Mouse (Mus musculus): ENCODE data around the gene Hmga1. TPM values are rescaled to one million over a fixed set of nuclear protein-coding genes. Genes with fewer than 3 reads are reported as not detected.

Gene Hmga1
- polyA plus RNA-seq (2015; fragmentation: Nextera tagmentation; extraction: Ambion mirVana) = 113 and 126 TPM in 2 replicates

DNA sequence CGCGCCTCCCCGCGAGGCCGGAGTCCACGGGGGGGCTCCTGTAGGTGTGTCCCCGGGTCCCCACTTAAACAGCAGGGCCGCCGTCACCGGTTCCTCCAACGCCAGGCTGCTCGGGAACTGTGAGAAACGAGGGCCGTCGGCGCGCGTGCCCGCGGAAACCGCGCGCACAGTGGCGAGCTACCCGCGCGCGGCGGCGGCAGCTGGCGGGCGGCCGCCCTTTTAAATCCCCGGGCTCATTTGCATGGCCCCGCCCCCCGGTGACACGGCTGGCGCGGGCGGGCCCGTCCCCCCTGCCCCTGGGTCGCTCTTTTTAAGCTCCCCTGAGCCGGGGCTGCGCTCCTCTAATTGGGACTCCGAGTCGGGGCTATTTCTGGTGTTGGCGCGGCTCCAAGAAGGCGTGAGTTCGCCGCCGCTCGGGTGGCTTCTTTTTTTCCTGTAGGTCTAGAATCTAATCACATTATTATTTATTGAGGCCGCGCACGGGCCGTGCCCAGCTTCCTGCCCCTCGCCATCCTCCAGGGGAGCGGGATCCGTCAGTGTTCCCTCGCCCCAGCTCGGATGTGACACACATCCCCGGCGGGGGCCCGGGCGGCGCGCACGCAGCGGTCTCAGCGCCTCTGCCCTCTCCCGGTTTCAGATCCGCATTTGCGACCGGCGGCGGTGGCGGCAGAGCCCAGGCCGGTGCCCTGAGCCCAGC lies at the start of gene Hmga1:
Hmga1 (plus strand) TSS at position 183 of the 697 bp plus-strand sequence.
- peak within 1 kb of the TSS; percentile 85 for H3K4me2 ChIP-seq
- peak within 1 kb of the TSS; percentile 94 for H3K27ac ChIP-seq
- peak within 1 kb of the TSS; percentile 90 for H3K9ac ChIP-seq
- H3K27me3 ChIP-seq = peaks cover 18% of the 10 kb centered on the region
- H3K4me1 ChIP-seq (replicated peaks) = peaks cover 45% of the 10 kb centered on the region
- H3K36me3 ChIP-seq = peaks cover 8% of the 10 kb centered on the region
- under 1% methylated on average over 78 of the region's 79 CpGs for WGBS
- peak within 1 kb of the TSS; percentile 69 for H3K4me3 ChIP-seq
- H3K9me3 ChIP-seq = no peaks in the 10 kb centered on the region
- ATAC-seq (ENCODE audit: low FRiP score) = peak; percentile 66

DNA sequence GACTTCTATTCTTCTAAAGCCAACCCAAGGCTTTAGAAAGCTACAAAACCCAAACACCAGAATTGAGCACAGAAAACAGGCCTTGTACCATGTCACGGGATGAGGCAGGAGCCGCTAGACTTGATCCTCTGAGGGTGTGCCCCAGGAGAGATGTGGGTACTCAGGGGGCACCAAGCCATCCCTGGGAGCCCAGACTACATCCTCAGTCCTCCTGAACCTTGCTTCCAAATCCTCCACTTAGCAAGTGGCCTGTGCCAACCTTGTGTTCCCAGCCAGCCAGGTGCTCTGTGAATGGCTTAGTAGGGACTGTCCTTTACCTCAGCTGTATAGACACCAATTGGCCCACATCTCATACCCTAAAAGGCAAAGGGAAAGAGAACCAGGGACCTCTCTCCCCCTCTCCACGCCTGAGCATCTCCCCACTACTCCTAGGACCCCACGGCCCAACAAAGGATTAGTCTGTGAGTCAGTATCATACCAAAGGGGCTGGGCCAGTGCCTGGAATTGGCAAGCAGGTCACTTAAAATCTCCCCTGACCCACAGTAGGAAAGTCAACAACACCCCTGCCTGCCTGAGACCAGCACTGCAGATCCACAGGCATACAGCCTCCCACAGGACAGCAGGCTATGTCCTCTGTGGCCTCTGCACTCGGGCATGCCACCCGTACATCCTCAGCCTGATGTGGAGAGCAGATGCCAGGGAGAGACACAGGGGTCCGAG lies 49.3 kb upstream of the Hmga1 start:
- Histone ChIP-seq H3K36me3 (no peaks in the 10 kb centered on the region), H3K9me3 (no peaks in the 10 kb centered on the region), H3K27ac (no peak overlapping the region), H3K27me3 (peaks cover 51% of the 10 kb centered on the region), H3K4me3 (no peak overlapping the region), H3K4me2 (no peak overlapping the region), H3K9ac (no peak overlapping the region), H3K4me1 (replicated peaks) (peaks cover 89% of the 10 kb centered on the region)
- WGBS = 80% methylated on average over 7 of the region's 7 CpGs
- ATAC-seq (ENCODE audit: low FRiP score) = no peak

- no peak overlapping the region for H3K4me2 ChIP-seq
- H3K27me3 ChIP-seq = peaks cover 56% of the 10 kb centered on the region
- H3K9me3 ChIP-seq = no peaks in the 10 kb centered on the region
- H3K4me1 ChIP-seq (replicated peaks) = peaks cover 89% of the 10 kb centered on the region
- no peaks in the 10 kb centered on the region for H3K36me3 ChIP-seq
- H3K4me3 ChIP-seq = no peak overlapping the region
- no peak overlapping the region for H3K27ac ChIP-seq
- no peak for ATAC-seq (ENCODE audit: low FRiP score)
- WGBS = 85% methylated on average over 7 of the region's 7 CpGs
- H3K9ac ChIP-seq = 0 out of 2 replicates have a peak overlapping the region, but pooled peaks have one; percentile 24
These were observed 48.7 kb upstream of the Hmga1 start for GRCm38 (mm10) chr17:27507591-27507945.

DNA sequence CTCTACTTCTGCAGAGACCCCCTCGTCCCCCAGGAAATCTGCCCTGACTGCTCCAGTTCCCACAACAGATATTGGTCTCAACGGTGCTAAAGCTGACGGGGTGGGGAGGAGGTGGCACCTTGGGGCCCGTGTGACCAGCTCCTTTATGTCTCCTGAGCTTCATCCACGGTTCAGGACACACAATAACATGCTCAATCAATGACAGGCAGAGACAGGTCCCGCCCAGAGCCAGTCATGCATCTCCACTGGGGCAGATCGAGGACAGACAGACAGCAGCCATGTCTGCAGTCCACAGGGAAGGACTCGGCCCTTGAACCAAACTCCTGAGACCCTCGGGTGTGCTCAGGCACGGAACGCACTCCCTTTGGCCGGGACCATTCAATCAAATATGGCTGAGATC lies 48.3 kb upstream of the Hmga1 start:
- Histone ChIP-seq H3K36me3 (no peaks in the 10 kb centered on the region), H3K9me3 (no peaks in the 10 kb centered on the region), H3K27ac (no peak overlapping the region), H3K4me3 (no peak overlapping the region), H3K9ac (peak overlapping the region; percentile 24; the same call in 1 of the 2 replicates), H3K27me3 (peaks cover 55% of the 10 kb centered on the region), H3K4me2 (no peak overlapping the region), H3K4me1 (replicated peaks) (peaks cover 89% of the 10 kb centered on the region)
- 42% methylated on average over 12 of the region's 12 CpGs for WGBS
- no peak for ATAC-seq (ENCODE audit: low FRiP score)

- no peaks in the 10 kb centered on the region for H3K36me3 ChIP-seq
- 60% methylated on average over 5 of the region's 5 CpGs for WGBS
- H3K4me1 ChIP-seq (replicated peaks) = peaks cover 88% of the 10 kb centered on the region
- peaks cover 53% of the 10 kb centered on the region for H3K27me3 ChIP-seq
- no peak for ATAC-seq (ENCODE audit: low FRiP score)
- no peaks in the 10 kb centered on the region for H3K9me3 ChIP-seq
- H3K4me2 ChIP-seq = no peak overlapping the region
- no peak overlapping the region for H3K4me3 ChIP-seq
- H3K9ac ChIP-seq = no peak overlapping the region
- H3K27ac ChIP-seq = no peak overlapping the region
These were observed 47.8 kb upstream of the Hmga1 start for GRCm38 (mm10) chr17:27508513-27508912.

DNA sequence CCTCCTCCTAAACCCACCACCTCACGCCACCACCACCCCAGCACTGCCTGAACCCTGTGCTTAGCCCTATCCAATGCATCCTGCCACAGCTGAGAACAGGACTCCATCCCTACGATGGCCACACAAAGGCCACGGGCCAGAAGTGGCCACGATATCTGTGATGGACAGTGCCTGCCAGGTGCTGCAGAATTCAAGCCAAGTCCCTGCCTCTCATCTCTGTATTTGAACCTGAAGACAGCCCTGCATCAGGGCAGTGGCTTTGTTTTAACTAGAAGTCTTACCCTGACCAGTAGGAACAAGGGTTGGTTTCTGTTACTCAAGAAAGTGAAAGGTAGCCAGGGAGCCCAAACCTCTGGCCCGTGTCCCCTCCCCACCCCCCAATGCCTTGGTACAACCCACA lies 47.2 kb upstream of the Hmga1 start:
- peaks cover 88% of the 10 kb centered on the region for H3K4me1 ChIP-seq (replicated peaks)
- 69% methylated on average over 5 of the region's 5 CpGs for WGBS

DNA sequence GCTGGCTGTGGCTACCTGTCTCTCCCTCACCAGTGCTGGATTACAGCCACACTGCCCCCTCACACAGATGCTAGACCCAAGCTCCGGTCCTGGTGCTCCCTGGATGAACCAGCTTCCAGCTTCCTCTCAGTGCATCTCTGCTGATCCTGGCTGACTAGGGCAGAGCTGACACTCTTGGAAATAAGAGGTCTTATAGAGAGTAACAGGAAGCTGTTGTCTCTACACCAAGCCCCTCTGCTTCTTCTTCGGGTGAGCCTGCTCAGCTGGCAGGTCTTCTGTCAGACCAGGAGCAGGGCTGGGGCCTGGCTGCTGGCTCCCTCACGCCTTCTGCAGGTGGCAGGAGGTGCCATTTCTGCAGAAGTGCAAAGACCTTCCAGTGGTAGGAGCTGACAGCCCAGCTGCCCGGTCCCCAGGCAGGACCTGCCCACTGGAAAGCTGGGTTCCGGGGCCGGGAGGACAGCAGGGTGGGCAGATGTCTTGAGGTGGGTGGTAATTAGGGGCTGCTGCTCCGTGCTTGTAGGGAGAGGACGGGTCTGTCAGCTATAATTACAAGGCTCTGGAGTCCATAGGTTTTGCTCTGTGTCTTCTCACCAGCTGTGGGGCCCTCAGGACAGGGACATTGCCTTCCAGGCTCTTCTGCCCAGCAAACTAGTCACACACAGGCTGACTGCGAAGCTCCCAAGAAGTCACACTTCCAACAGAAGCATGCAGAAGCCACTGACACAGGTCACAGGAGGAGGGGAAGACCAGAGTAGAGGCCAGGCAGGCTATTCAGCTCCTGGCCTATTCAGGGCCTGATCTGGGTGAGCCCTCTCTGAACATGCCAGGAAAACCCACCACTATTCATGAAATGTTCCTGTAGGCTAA lies 45.8 kb upstream of the Hmga1 start:
- H3K9ac ChIP-seq = peak overlapping the region; percentile 87
- H3K36me3 ChIP-seq = no peaks in the 10 kb centered on the region
- no peak overlapping the region for H3K4me3 ChIP-seq
- H3K4me1 ChIP-seq (replicated peaks) = peaks cover 77% of the 10 kb centered on the region
- H3K4me2 ChIP-seq = peak overlapping the region; percentile 97; the same call in 1 of the 2 replicates
- no peak overlapping the region for H3K27ac ChIP-seq
- H3K9me3 ChIP-seq = no peaks in the 10 kb centered on the region
- 51% methylated on average over 9 of the region's 9 CpGs for WGBS
- no peak for ATAC-seq (ENCODE audit: low FRiP score)
- peaks cover 68% of the 10 kb centered on the region for H3K27me3 ChIP-seq

More for the DNA sequence above, 47.2 kb upstream of the Hmga1 start:
- H3K36me3 ChIP-seq = no peaks in the 10 kb centered on the region
- no peak for ATAC-seq (ENCODE audit: low FRiP score)
- H3K4me2 ChIP-seq = no peak overlapping the region
- no peak overlapping the region for H3K4me3 ChIP-seq
- no peak overlapping the region; the same call in 1 of the 2 replicates for H3K9ac ChIP-seq
- H3K9me3 ChIP-seq = no peaks in the 10 kb centered on the region
- H3K27me3 ChIP-seq = peaks cover 58% of the 10 kb centered on the region
- peak overlapping the region; percentile 18; the same call in 1 of the 2 replicates for H3K27ac ChIP-seq

GRCm38 (mm10) chr17:27511125-27511735 lies 45.1 kb upstream of the Hmga1 start:
- Histone ChIP-seq H3K27ac (no peak overlapping the region), H3K9ac (peak overlapping the region; percentile 87), H3K4me3 (peak overlapping the region; percentile 69), H3K27me3 (peaks cover 71% of the 10 kb centered on the region), H3K36me3 (no peaks in the 10 kb centered on the region), H3K9me3 (no peaks in the 10 kb centered on the region), H3K4me1 (replicated peaks) (peaks cover 70% of the 10 kb centered on the region), H3K4me2 (peak overlapping the region; percentile 97)
- WGBS = 85% methylated on average over 7 of the region's 7 CpGs
- ATAC-seq (ENCODE audit: low FRiP score) = no peak

- Histone ChIP-seq H3K4me3 (peak overlapping the region; percentile 69), H3K4me1 (replicated peaks) (peaks cover 66% of the 10 kb centered on the region), H3K4me2 (peak overlapping the region; percentile 97), H3K36me3 (no peaks in the 10 kb centered on the region), H3K9me3 (no peaks in the 10 kb centered on the region), H3K27ac (peak overlapping the region; percentile 73), H3K27me3 (peaks cover 70% of the 10 kb centered on the region), H3K9ac (peak overlapping the region; percentile 87)
- under 1% methylated on average over 63 of the region's 64 CpGs for WGBS
- peak; percentile 43 for ATAC-seq (ENCODE audit: low FRiP score)
These were observed 44.3 kb upstream of the Hmga1 start for GRCm38 (mm10) chr17:27511865-27512618.

GRCm38 (mm10) chr17:27512619-27513161 lies 43.6 kb upstream of the Hmga1 start:
- Histone ChIP-seq H3K27ac (peak overlapping the region; percentile 73), H3K4me1 (replicated peaks) (peaks cover 68% of the 10 kb centered on the region), H3K9me3 (no peaks in the 10 kb centered on the region), H3K4me2 (peak overlapping the region; percentile 97), H3K27me3 (peaks cover 71% of the 10 kb centered on the region), H3K9ac (peak overlapping the region; percentile 87), H3K36me3 (no peaks in the 10 kb centered on the region), H3K4me3 (peak overlapping the region; percentile 69)
- ATAC-seq (ENCODE audit: low FRiP score) = peak; percentile 9; the same call in 1 of the 2 replicates
- WGBS = under 1% methylated on average over 67 of the region's 78 CpGs

Measured in hindbrain, embryonic 13.5 days (tissue).